Mouse (Mus musculus) heart, embryonic 12.5 days (tissue): Measurements from ENCODE around the gene Olfr91. TPM values are rescaled to one million over a fixed set of nuclear protein-coding genes. Genes with fewer than 3 reads are reported as not detected.

Experiments
- ATAC-seq: fragments of 200-750 bp; cut with Nextera tagmentation; 2 replicates; pipeline ENCODE4 v1.8.0; 2017; ENCODE audit warnings: moderate TSS enrichment, moderate library complexity; ENCODE audit not compliant: insufficient number of reproducible peaks, low FRiP score
- H3K27ac ChIP-seq: fragments of 300-500 bp; sonication (generic); 2 replicates; pipeline ENCODE4 v1.5.1; 2016; ENCODE audit warnings: mild to moderate bottlenecking, moderate library complexity; ENCODE audit not compliant: poor library complexity, severe bottlenecking
- H3K27me3 ChIP-seq: fragments of 300-500 bp; sonication (generic); replicated peaks from 2 replicates; pipeline ENCODE4 v1.6.1; 2016; ENCODE audit warnings: mild to moderate bottlenecking, moderate library complexity
- H3K36me3 ChIP-seq: fragments of 300-500 bp; sonication (generic); 2 replicates; pipeline ENCODE4 v1.6.1; 2016; ENCODE audit warnings: mild to moderate bottlenecking, moderate library complexity
- H3K4me1 ChIP-seq: fragments of 300-500 bp; sonication (generic); replicated peaks from 2 replicates; pipeline ENCODE4 v1.6.1; 2016; ENCODE audit warnings: mild to moderate bottlenecking
- H3K4me2 ChIP-seq: fragments of 300-500 bp; sonication (generic); 2 replicates; pipeline ENCODE4 v1.6.1; 2016; ENCODE audit warnings: mild to moderate bottlenecking, moderate library complexity
- H3K4me3 ChIP-seq: fragments of 300-500 bp; sonication (generic); 2 replicates; pipeline ENCODE4 v1.5.1; 2016; ENCODE audit warnings: mild to moderate bottlenecking
- H3K9ac ChIP-seq: fragments of 300-500 bp; sonication (generic); 2 replicates; pipeline ENCODE4 v1.6.1; 2016; ENCODE audit warnings: mild to moderate bottlenecking, moderate library complexity
- H3K9me3 ChIP-seq: fragments of 300-500 bp; sonication (generic); replicated peaks from 2 replicates; pipeline ENCODE4 v1.6.1; 2016; ENCODE audit warnings: mild to moderate bottlenecking, moderate library complexity
- WGBS: fragments of 180-500 bp; shearing (Covaris S2); methylation state at CpG from one replicate; pipeline ENCODE4 v1.1.7; 2016; 5-methylcytosine and 5-hydroxymethylcytosine counted together
- polyA plus RNA-seq: library from polyadenylated mRNA; unstranded; fragments of >200 nt; fragmentation: Nextera tagmentation; extraction: Ambion mirVana; gene quantifications from 2 replicates; pipeline ENCODE4 v1.2.1, GENCODE M21; 2016

Gene Olfr91
- polyA plus RNA-seq, 1 experiment from 2014 or later: not detected

DNA sequence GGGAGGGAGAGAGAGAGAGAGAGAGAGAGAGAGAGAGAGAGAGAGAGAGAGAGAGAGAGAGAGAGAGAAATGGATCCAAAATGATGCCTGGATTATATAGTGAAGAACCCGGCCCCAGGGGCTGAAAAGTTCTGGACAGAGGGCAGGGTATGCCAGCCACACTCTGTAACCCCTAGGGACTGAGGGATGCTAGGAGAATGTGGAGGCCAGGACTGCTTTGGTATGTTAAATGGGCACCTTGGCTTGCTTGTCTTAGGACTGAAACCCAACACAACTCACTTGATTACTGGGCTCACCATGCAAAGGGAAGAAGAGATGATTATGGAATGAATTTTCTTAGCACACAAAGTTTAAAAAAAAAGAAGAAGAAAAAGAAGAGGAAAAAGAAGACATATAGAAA, 19.9 kb downstream of the Olfr91 start:
- H3K9me3 ChIP-seq: no peaks in the 10 kb centered on the region
- H3K9ac ChIP-seq: no peak overlapping the region
- H3K4me1 ChIP-seq: 0 out of 2 replicates have a peak, but pooled peaks cover 6% of the 10 kb centered on the region
- no peak overlapping the region for H3K4me2 ChIP-seq
- no peak overlapping the region for H3K4me3 ChIP-seq
- peaks cover 16% of the 10 kb centered on the region for H3K36me3 ChIP-seq
- no peak for ATAC-seq
- WGBS: 42% methylated on average over 1 of the region's 1 CpGs
- no peaks in the 10 kb centered on the region for H3K27me3 ChIP-seq
- H3K27ac ChIP-seq: no peak overlapping the region

- no peak overlapping the region for H3K4me3 ChIP-seq
- H3K4me2 ChIP-seq: no peak overlapping the region
- ATAC-seq: no peak
- 0 out of 2 replicates have a peak, but pooled peaks cover 6% of the 10 kb centered on the region for H3K4me1 ChIP-seq
- no peak overlapping the region for H3K9ac ChIP-seq
- H3K27me3 ChIP-seq: no peaks in the 10 kb centered on the region
- H3K27ac ChIP-seq: no peak overlapping the region
- H3K9me3 ChIP-seq: no peaks in the 10 kb centered on the region
- peaks cover 36% of the 10 kb centered on the region for H3K36me3 ChIP-seq
- WGBS: 61% methylated on average over 2 of the region's 2 CpGs
These were observed 22.3 kb downstream of the Olfr91 start for GRCm38 (mm10) chr17:37075766-37076165.

GRCm38 (mm10) chr17:37075181-37075580, 22.9 kb downstream of the Olfr91 start:
- ATAC-seq: no peak
- peaks cover 42% of the 10 kb centered on the region for H3K36me3 ChIP-seq

GRCm38 (mm10) chr17:37072730-37073276, 25.3 kb downstream of the Olfr91 start:
- Histone ChIP-seq H3K36me3 (peaks cover 65% of the 10 kb centered on the region), H3K27ac (no peak overlapping the region), H3K4me1 (no peaks in the 10 kb centered on the region), H3K27me3 (no peaks in the 10 kb centered on the region), H3K4me3 (no peak overlapping the region), H3K9me3 (no peaks in the 10 kb centered on the region), H3K4me2 (no peak overlapping the region), H3K9ac (no peak overlapping the region)
- ATAC-seq: no peak
- 56% methylated on average over 11 of the region's 11 CpGs for WGBS

More at GRCm38 (mm10) chr17:37075181-37075580, 22.9 kb downstream of the Olfr91 start:
- WGBS: 79% methylated on average over 6 of the region's 6 CpGs
- Histone ChIP-seq H3K4me2 (no peak overlapping the region), H3K4me3 (no peak overlapping the region), H3K4me1 (0 out of 2 replicates have a peak, but pooled peaks cover 3% of the 10 kb centered on the region), H3K9me3 (no peaks in the 10 kb centered on the region), H3K27ac (no peak overlapping the region), H3K27me3 (no peaks in the 10 kb centered on the region), H3K9ac (no peak overlapping the region)

- no peaks in the 10 kb centered on the region for H3K4me1 ChIP-seq
- no peaks in the 10 kb centered on the region for H3K9me3 ChIP-seq
- peaks cover 71% of the 10 kb centered on the region for H3K36me3 ChIP-seq
- no peak overlapping the region for H3K27ac ChIP-seq
- no peak overlapping the region for H3K4me2 ChIP-seq
- H3K27me3 ChIP-seq: no peaks in the 10 kb centered on the region
- no peak for ATAC-seq
- H3K4me3 ChIP-seq: no peak overlapping the region
- no peak overlapping the region for H3K9ac ChIP-seq
- 78% methylated on average over 12 of the region's 12 CpGs for WGBS
These were observed 25.9 kb downstream of the Olfr91 start for GRCm38 (mm10) chr17:37072080-37072729.

DNA sequence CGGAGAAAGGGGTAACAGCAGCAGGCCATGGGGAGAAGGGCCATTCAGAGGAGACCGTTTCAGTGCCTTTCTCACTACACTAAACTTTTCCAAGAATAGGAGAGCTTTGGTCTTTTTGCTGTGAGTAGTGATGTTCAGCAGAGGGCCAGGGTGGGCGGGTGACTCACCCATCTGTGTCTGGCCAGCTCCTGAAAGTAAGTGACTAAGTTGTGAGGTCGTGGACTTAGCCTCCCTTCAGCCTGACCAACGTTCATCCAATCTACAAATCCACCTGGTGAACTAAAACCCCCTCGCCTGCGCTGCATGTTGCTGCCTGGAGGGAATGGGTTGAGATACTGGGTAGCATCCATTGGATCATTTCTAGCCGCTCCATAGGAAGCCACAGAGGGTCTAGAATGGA, 28.0 kb downstream of the Olfr91 start:
- Histone ChIP-seq H3K4me1 (no peaks in the 10 kb centered on the region), H3K9ac (no peak overlapping the region), H3K27ac (no peak overlapping the region), H3K36me3 (peaks cover 90% of the 10 kb centered on the region), H3K27me3 (no peaks in the 10 kb centered on the region), H3K4me3 (no peak overlapping the region), H3K9me3 (no peaks in the 10 kb centered on the region), H3K4me2 (no peak overlapping the region)
- WGBS: 81% methylated on average over 8 of the region's 8 CpGs
- no peak for ATAC-seq

- 84% methylated on average over 1 of the region's 1 CpGs for WGBS
- no peak overlapping the region for H3K9ac ChIP-seq
- H3K27me3 ChIP-seq: no peaks in the 10 kb centered on the region
- ATAC-seq: no peak
- H3K9me3 ChIP-seq: no peaks in the 10 kb centered on the region
- peaks cover 90% of the 10 kb centered on the region for H3K36me3 ChIP-seq
- H3K4me2 ChIP-seq: no peak overlapping the region
- H3K4me1 ChIP-seq: no peaks in the 10 kb centered on the region
- H3K27ac ChIP-seq: no peak overlapping the region
- H3K4me3 ChIP-seq: no peak overlapping the region
These were observed 30.2 kb downstream of the Olfr91 start for GRCm38 (mm10) chr17:37067861-37068260.

- Histone ChIP-seq H3K27me3 (no peaks in the 10 kb centered on the region), H3K36me3 (peaks cover 91% of the 10 kb centered on the region), H3K4me2 (no peak overlapping the region), H3K27ac (no peak overlapping the region), H3K4me3 (no peak overlapping the region), H3K9me3 (no peaks in the 10 kb centered on the region), H3K4me1 (no peaks in the 10 kb centered on the region), H3K9ac (no peak overlapping the region)
- WGBS: 93% methylated on average over 2 of the region's 2 CpGs
- no peak for ATAC-seq
These were observed 32.1 kb downstream of the Olfr91 start for GRCm38 (mm10) chr17:37065993-37066392.

- H3K9ac ChIP-seq: no peak overlapping the region
- no peak overlapping the region for H3K4me2 ChIP-seq
- no peak overlapping the region for H3K4me3 ChIP-seq
- WGBS: 81% methylated on average over 11 of the region's 11 CpGs
- ATAC-seq: no peak
- no peaks in the 10 kb centered on the region for H3K4me1 ChIP-seq
- H3K36me3 ChIP-seq: peaks cover 84% of the 10 kb centered on the region
- no peaks in the 10 kb centered on the region for H3K27me3 ChIP-seq
- no peaks in the 10 kb centered on the region for H3K9me3 ChIP-seq
- no peak overlapping the region for H3K27ac ChIP-seq
These were observed 34.2 kb downstream of the Olfr91 start for GRCm38 (mm10) chr17:37063686-37064495.

- peaks cover 78% of the 10 kb centered on the region for H3K36me3 ChIP-seq
- 63% methylated on average over 10 of the region's 10 CpGs for WGBS
- H3K4me3 ChIP-seq: no peak overlapping the region
- H3K4me1 ChIP-seq: no peaks in the 10 kb centered on the region
- H3K4me2 ChIP-seq: no peak overlapping the region
- no peak for ATAC-seq
- no peaks in the 10 kb centered on the region for H3K9me3 ChIP-seq
- H3K9ac ChIP-seq: no peak overlapping the region
- H3K27me3 ChIP-seq: no peaks in the 10 kb centered on the region
- H3K27ac ChIP-seq: no peak overlapping the region
These were observed 35.0 kb downstream of the Olfr91 start for GRCm38 (mm10) chr17:37063063-37063462.

GRCm38 (mm10) chr17:37062101-37062641, 35.9 kb downstream of the Olfr91 start:
- Histone ChIP-seq H3K4me2 (no peak overlapping the region), H3K27me3 (no peaks in the 10 kb centered on the region), H3K4me3 (no peak overlapping the region), H3K9ac (no peak overlapping the region), H3K36me3 (peaks cover 69% of the 10 kb centered on the region), H3K9me3 (no peaks in the 10 kb centered on the region), H3K27ac (no peak overlapping the region), H3K4me1 (no peaks in the 10 kb centered on the region)
- 86% methylated on average over 10 of the region's 10 CpGs for WGBS
- no peak for ATAC-seq
